Mouse (Mus musculus) ES-Bruce4 (cell line): ENCODE results near the gene Dapk2. TPM values are rescaled to one million over a fixed set of nuclear protein-coding genes. Genes with fewer than 3 reads are reported as not detected.

Source experiments
- H3K27ac ChIP-seq: 2 replicates; pipeline ENCODE4 v1.5.1; 2012; ENCODE audit warnings: low read length, inconsistent platforms; ENCODE audit not compliant: insufficient read depth
- H3K27me3 ChIP-seq: 2 replicates; pipeline ENCODE4 v1.6.1; 2012; ENCODE audit warnings: mild to moderate bottlenecking, low read length, inconsistent platforms; ENCODE audit not compliant: control insufficient read depth, poor library complexity, insufficient read depth, severe bottlenecking
- H3K36me3 ChIP-seq: 2 replicates; pipeline ENCODE4 v1.6.1; 2012; ENCODE audit warnings: inconsistent platforms, mild to moderate bottlenecking, low read length, moderate library complexity; ENCODE audit not compliant: control insufficient read depth, poor library complexity, insufficient read depth, severe bottlenecking
- H3K4me1 ChIP-seq: one replicate; pipeline ENCODE4 v1.8.1; 2011; ENCODE audit warnings: low read length; ENCODE audit not compliant: control insufficient read depth, insufficient read depth
- H3K4me3 ChIP-seq: 2 replicates; pipeline ENCODE4 v1.5.1; 2011; ENCODE audit warnings: low read depth, mild to moderate bottlenecking, low read length
- H3K9ac ChIP-seq: 2 replicates; pipeline ENCODE4 v1.6.1; 2012; ENCODE audit warnings: low read depth, mild to moderate bottlenecking, inconsistent platforms; ENCODE audit not compliant: poor library complexity, severe bottlenecking
- H3K9me3 ChIP-seq: replicated peaks from 2 replicates; pipeline ENCODE4 v1.6.1; 2012; ENCODE audit warnings: mild to moderate bottlenecking, low read length, inconsistent platforms; ENCODE audit not compliant: control insufficient read depth, poor library complexity, insufficient read depth, severe bottlenecking
- CTCF ChIP-seq: IDR thresholded peaks from one replicate; pipeline ENCODE4 v1.8.1; 2011; ENCODE audit warnings: low read depth, low read length
- EP300 ChIP-seq: IDR thresholded peaks from 2 replicates; pipeline ENCODE4 v1.6.1; 2011; ENCODE audit warnings: low read depth, low read length; ENCODE audit not compliant: insufficient read depth
- POLR2A ChIP-seq: IDR thresholded peaks from one replicate; pipeline ENCODE4 v1.8.1; 2011; ENCODE audit warnings: low read length; ENCODE audit not compliant: insufficient read depth
- polyA plus RNA-seq: library from polyadenylated mRNA; stranded (reverse); fragments of >200 nt; gene quantifications from 2 replicates; pipeline ENCODE4 v1.2.4, GENCODE M21; 2011; ENCODE audit warnings: low read depth; ENCODE audit not compliant: missing spikeins, insufficient read depth, insufficient read length

The Dapk2 gene
- polyA plus RNA-seq, 1 experiment: 0.45 TPM

GRCm38 (mm10) chr9:66206825-66207224 lies 48.8 kb downstream of the Dapk2 start:
- H3K27ac ChIP-seq: no peak overlapping the region
- TF ChIP-seq EP300: no peak
- H3K36me3 ChIP-seq: no peaks in the 10 kb centered on the region
- H3K4me1 ChIP-seq: no peaks in the 10 kb centered on the region
- no peaks in the 10 kb centered on the region for H3K27me3 ChIP-seq
- H3K4me3 ChIP-seq: no peak overlapping the region
- no peak overlapping the region for H3K9ac ChIP-seq
- no peaks in the 10 kb centered on the region for H3K9me3 ChIP-seq

DNA sequence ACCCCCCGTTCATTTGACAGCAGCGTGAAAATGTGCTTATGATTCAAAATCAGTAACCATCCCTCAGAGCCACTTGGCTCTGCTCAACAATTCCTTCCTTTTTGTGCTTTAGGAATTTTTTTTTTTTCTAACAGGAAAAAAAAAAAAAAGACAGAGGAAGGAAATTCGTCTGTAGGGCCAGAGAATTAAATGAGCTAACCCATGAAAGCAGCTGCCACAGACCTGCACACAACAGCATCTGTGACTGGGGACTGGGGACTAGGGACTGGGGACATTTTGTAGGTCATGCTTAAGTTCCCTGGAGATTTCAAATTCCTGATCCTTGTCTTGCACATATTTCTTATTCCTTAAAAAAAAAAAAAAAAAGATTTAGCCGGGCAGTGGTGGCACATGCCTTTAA lies 53.4 kb downstream of the Dapk2 start:
- no peaks in the 10 kb centered on the region for H3K9me3 ChIP-seq
- no peaks in the 10 kb centered on the region for H3K27me3 ChIP-seq
- no peak overlapping the region for H3K27ac ChIP-seq
- H3K36me3 ChIP-seq: no peaks in the 10 kb centered on the region
- TF ChIP-seq CTCF: no peak
- TF ChIP-seq POLR2A: no peak
- no peak for TF ChIP-seq EP300
- H3K4me3 ChIP-seq: no peak overlapping the region
- H3K4me1 ChIP-seq: no peaks in the 10 kb centered on the region
- H3K9ac ChIP-seq: no peak overlapping the region

DNA sequence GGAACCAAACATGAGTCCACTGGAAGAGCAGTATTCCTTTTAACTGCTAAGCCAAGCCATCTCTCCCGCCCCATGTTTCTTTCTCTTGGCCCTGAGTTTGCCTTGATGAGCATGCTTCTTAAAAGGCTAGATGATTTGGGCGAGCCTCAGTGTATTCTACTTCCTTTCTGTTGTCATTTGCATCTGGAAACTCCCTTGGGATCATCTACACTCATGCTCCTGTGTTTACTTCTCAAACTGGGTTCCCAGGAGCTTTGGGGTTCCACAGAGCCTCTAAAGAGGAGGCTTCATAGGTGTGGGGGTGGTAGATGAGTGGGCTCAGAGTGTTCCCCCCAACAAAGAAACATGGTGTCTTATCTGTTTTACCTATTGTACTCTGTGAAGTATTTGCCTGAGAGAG lies 54.1 kb downstream of the Dapk2 start:
- Histone ChIP-seq H3K36me3 (no peaks in the 10 kb centered on the region), H3K9ac (no peak overlapping the region), H3K27me3 (no peaks in the 10 kb centered on the region), H3K4me1 (no peaks in the 10 kb centered on the region), H3K4me3 (no peak overlapping the region), H3K27ac (no peak overlapping the region), H3K9me3 (no peaks in the 10 kb centered on the region)
- TF ChIP-seq EP300 (no peak), POLR2A (no peak), CTCF (no peak)

GRCm38 (mm10) chr9:66212802-66213201 lies 54.8 kb downstream of the Dapk2 start:
- H3K4me1 ChIP-seq: no peaks in the 10 kb centered on the region
- no peak overlapping the region for H3K4me3 ChIP-seq
- no peaks in the 10 kb centered on the region for H3K9me3 ChIP-seq
- no peaks in the 10 kb centered on the region for H3K36me3 ChIP-seq
- H3K9ac ChIP-seq: no peak overlapping the region
- H3K27me3 ChIP-seq: no peaks in the 10 kb centered on the region
- H3K27ac ChIP-seq: no peak overlapping the region
- TF ChIP-seq POLR2A: no peak
- no peak for TF ChIP-seq CTCF
- no peak for TF ChIP-seq EP300

- H3K27me3 ChIP-seq: no peaks in the 10 kb centered on the region
- H3K9me3 ChIP-seq: no peaks in the 10 kb centered on the region
- no peaks in the 10 kb centered on the region for H3K4me1 ChIP-seq
- H3K27ac ChIP-seq: no peak overlapping the region
- no peaks in the 10 kb centered on the region for H3K36me3 ChIP-seq
- TF ChIP-seq POLR2A (no peak), EP300 (no peak), CTCF (no peak)
- no peak overlapping the region for H3K9ac ChIP-seq
- no peak overlapping the region for H3K4me3 ChIP-seq
Measured at GRCm38 (mm10) chr9:66213386-66214032, 55.5 kb downstream of the Dapk2 start.

DNA sequence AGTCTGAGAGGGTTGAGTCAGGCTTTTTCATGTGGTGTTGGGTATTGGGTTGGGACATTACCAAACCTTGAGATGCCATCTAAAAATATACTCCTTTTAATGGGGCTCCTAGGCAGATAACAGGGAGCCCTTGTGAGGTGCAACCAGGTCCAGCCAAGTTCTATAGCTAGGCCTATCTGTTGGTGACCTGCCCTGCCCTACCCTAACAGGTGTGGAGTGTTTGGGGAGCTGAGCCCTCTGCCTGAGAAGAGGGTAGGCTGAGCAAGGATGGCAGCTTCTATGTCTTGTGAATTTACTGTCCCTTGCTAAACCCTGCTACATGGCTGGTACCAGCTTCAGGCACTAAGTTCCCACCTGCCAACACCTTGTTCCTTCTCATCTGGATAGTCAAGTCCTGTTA lies 57.5 kb downstream of the Dapk2 start:
- H3K4me3 ChIP-seq: no peak overlapping the region
- no peaks in the 10 kb centered on the region for H3K4me1 ChIP-seq
- no peaks in the 10 kb centered on the region for H3K27me3 ChIP-seq
- no peak overlapping the region for H3K27ac ChIP-seq
- no peak overlapping the region for H3K9ac ChIP-seq
- no peak for TF ChIP-seq EP300
- TF ChIP-seq POLR2A: no peak
- TF ChIP-seq CTCF: no peak
- no peaks in the 10 kb centered on the region for H3K9me3 ChIP-seq
- H3K36me3 ChIP-seq: no peaks in the 10 kb centered on the region
